Mouse (Mus musculus) MN1 (cell line): ENCODE data around the gene Zfp36.
A peak's percentile ranks its signal among the peaks of the same experiment; 100 is the strongest.
"Not testable (repeated sequence)": the region's sequence is repeated elsewhere in the genome, so short reads cannot be mapped to it uniquely, and the experiment has no call there.

Source experiments
- DNase-seq: peaks from one replicate; pipeline ENCODE4 v3.0.0-alpha.2; 2016; ENCODE audit warnings: low spot score

The Zfp36 gene

DNA sequence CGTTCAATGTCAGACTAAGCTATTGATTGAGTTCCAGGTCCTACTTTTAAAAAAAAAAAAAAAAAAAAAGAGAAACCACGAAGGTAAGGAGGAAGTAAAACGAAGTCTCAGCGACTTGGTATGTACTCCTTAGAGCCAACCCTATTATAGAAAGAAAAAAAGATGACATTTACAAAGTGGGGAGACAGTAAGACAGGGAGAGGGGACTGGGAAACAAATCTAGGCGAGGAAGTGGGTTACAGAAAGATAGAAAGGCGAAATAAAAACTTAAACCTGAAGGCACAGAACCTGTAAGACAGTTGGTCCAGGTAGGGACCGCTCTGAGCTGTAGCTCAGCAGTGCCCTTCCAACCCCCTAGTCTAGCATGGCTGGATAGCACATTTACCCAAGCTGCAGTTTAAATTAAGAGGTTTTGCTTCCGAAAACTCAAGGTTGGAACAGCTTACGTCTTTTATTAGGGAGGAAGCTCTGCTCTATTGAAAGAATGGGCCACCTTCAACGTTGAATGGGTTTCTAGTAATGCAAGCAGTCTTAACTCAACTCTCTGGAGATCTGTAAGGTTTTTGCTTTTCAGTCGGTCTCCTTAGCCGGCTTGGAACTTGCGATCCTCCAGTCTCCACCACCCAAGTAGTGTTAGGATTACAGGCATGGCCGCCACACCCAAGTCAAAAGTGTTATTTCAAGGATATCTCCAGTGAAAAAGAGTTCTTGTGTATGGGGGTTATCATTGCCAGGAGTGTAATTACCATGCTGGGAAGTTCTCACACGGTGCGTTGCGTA is at the start of gene Zfp36:
Gene Zfp36 (minus strand): TSS at position 17 of the 780 bp plus-strand sequence.
- no peak for DNase-seq

DNA sequence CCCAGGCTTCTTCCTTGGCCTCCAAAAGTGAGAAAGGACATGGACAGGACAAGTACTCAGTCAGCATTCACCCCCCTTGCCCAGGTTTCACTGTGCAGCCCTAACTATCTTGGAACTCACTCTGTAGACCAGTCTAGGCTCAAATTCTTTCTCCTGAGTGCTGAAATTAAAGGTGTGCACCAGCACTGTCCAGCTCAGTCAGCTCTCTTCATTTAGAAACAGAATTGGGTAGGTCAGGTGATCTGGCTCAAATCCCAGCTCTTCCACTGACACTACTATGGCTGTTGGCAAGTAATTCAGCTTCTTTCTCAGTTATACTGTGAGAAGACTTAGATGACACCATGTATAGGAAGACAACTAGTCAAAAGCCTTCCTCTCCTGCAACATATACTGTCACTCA is 47.7 kb upstream of the Zfp36 start:
- DNase-seq = no peak

DNA sequence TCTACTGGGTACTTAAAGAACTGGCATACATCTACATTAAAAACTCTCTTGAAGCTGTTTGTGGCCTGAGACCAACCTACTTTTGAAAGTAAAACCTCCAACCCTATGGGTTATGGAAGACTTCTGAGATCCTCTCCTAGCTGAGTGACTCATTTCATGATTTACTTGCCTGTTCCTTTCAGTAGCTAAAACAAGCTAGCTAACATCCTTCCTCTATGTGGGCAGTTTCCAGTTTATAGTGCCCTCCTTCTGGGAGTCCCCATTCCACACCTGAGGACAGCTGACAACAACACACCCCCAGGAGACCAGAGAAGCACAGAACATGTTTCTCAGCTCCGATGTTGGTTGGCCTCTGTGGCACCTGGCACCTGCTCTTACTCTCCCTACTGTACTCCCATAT is 43.0 kb upstream of the Zfp36 start:
- no peak for DNase-seq

DNA sequence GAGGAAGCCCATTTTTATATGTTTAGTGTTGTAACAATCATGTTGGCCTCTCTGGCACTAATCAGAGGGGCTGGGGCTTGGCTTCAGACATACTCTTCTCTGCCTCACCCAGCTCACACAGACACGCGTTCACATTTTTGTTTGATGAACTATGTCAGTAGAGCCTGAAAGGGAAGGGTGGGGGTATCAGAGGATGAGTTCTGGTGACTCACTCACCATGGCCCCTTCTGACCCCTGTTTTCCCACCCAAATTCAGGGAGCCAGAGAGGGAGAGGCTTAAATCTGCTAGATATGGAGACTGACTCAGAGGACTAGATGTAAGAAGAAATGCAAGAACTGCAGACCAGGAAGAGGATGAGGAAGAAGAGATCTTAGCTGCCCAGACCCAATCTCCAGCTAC is 39.4 kb upstream of the Zfp36 start:
- DNase-seq = no peak

DNA sequence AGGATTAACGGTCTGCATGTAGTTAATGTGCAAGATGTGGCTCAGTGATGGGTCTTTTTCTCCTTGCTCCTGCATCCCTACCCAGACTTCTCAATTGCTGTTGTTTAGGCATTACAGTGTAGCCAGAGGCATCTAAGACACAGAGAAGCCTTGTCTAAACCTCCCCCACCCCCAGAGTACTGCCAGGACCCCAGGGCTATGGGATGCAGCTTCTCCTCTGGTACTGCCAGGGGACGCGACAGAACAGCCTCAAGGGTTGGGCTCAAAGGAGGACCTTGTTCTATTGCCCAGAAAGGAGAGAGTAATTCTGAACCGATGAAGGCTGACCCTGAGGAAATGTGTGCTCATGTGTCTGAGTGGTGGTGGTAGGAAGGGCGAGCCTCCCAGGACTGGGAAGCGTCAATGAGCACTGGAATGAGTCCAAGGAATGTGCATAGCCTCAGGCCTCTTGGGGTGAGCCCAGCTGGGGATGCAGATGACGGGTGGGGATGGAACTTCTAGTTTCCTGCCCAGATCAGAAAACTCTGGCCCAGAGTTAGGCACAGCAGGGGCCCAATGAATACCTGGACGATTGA is 38.1 kb upstream of the Zfp36 start:
- DNase-seq = peak; percentile 24

DNA sequence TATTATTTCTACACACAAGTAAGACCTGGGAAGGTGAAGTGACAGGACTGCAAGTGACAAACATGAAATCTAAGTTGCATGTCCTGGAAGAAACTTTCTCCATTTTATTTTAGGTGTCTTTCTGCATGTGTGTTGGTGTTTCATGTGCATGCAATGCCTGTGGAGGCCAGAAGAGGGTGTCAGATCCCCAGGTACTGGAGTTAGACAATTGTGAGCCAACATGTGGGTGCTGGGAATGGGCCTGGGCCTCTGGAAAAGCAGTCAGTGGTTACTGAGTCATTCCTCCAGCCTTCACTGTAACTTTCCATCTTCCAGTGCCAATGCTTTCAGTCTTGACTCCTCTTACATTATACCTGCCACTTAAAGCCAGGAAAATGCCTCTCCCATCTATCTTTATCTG is 37.3 kb upstream of the Zfp36 start:
- no peak for DNase-seq

DNA sequence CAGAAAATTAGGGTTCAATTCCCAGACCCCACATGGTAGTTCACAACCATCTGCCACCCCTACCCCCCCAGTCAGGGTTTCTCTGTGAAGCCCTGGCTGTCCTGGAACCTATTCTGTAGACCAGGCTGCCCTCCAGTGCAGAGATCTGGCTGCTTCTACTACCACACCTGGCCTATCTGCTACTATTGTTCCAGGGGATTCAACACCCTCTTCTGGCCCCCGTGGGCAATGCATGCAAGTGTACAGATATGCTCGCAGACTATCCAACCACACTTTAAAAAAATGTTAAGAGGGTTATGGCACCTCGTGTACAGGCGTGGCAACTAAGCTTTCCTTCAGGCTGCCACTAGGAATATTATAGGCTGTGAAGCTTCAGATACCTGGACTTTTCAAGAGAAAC is 32.8 kb upstream of the Zfp36 start:
- no peak for DNase-seq

DNA sequence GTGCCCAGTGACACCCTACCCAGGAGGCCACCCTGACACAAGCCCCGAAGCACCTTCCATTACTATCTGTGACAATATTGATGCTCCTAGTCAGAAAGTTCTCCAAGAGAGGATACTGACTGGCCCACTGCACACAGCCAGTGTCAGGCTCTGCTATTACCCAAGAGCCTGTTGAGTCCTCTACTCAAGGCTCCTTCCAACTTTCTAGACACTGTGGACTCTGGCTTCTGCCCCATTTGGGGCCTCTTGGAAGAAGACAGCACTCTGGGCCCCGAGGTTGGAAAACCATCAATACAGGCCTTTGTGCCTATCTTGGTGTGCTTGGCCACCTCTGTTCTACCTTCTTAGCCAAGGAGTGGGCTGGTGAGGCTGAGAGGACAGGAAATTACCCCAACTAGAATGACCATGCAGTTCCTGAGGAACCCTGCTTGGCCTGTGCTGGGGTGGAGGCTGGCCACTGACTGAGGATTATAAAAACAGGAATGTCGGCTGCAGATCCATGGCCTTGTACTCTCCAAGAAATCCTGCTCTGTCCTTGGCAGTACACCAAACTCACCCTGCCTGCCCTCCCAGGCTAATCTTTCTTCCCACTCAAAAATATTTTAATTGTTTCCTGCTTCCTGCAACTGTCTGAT is 30.9 kb upstream of the Zfp36 start:
- DNase-seq = no peak

DNA sequence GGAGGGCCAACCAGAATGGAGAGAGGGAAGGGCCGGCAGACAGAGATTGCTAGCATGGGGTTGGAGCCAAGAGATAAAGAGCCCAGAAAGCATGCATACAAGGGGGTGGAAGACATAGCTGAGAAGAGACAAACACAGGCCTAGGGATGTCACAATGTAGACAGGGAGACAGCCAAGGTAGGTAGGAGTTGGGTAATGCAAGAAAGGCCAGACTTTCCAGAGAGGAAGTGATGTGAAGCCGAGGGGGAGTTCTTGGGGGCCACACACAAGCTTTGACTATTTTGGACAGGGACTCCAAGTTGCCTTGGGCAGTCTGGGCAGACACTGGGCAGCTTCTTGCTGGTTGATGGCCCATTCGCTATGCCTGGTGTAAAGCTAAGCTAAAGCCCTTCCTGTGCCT is 21.9 kb upstream of the Zfp36 start:
- no peak for DNase-seq

DNA sequence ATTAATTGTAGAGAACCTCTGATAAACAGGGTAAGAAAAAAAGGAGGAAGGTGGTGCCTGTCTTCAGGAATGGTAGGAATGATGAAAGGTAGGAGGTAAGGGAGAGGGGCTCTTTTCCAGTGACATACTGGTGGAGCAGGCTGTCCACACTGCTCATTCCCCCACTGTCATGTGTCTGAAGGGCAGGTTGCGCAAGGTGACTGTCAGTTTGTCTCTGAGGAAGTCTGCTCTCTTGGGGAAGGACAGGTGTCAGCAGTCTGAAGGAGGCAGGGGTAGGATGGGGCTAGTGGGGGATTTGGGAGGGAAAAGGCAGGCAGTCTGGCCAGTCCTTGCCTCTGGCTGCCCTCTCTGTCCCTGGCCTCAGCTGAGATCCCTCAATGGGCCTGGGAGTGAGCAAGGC is 21.0 kb upstream of the Zfp36 start:
- no peak for DNase-seq

DNA sequence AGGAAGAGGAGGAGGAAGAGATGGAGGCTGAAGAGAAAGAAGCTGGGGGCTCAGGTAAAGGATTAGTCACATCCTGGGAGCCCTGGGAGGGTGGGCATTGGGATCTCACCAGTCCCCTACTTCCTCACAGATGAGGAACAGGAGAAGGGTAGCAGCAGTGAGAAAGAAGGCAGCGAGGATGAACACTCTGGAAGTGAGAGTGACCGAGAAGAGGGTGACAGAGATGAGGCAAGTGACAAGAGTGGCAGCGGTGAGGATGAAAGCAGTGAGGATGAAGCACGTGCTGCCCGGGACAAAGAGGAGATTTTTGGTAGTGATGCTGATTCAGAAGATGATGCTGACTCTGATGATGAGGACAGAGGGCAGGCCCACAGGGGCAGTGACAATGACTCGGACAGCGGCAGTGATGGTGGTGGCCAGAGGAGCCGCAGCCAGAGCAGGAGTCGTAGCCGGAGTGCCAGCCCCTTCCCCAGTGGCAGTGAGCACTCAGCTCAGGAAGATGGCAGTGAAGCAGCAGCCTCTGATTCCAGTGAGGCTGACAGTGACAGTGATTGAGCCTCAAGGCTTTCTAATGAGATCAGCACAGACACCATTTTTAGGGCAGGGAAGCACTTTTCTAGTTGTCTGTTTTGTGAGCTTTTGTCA is 18.8 kb upstream of the Zfp36 start:
- no peak for DNase-seq

DNA sequence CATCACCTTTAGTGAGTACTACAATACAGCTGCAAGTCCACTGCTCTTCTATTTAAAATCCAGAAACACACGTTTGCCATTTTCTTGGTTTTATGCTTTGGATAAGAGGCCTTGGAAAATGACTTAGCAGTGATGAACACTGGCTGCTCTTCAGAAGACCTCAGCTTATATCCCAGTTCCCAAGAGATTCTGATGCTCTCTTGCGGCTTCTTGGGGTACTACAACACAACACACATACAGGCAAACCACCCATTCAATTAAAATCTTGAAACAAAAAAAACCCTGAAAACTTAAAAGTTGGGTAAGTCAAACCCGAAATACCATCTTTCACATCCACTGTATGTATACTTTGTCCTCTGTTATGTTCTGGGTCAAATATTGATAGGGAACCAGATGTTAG is 17.9 kb upstream of the Zfp36 start:
- peak; percentile 59 for DNase-seq

DNA sequence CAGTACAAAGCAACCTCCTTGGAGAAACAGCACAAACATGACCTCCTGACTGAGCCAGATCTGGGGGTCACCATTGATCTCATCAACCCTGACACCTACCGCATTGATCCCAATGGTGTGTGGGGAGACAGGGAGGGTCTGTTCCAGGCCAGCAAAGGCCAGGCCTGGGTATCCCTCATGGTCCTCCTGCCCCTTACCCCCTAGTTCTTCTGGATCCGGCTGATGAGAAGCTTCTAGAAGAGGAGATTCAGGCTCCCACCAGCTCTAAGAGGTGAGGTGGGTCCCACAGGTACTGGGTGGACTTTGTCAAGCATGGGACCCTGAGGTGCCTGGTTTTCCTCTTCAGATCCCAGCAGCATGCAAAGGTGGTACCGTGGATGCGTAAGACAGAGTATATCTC is 15.4 kb upstream of the Zfp36 start:
- no peak for DNase-seq

DNA sequence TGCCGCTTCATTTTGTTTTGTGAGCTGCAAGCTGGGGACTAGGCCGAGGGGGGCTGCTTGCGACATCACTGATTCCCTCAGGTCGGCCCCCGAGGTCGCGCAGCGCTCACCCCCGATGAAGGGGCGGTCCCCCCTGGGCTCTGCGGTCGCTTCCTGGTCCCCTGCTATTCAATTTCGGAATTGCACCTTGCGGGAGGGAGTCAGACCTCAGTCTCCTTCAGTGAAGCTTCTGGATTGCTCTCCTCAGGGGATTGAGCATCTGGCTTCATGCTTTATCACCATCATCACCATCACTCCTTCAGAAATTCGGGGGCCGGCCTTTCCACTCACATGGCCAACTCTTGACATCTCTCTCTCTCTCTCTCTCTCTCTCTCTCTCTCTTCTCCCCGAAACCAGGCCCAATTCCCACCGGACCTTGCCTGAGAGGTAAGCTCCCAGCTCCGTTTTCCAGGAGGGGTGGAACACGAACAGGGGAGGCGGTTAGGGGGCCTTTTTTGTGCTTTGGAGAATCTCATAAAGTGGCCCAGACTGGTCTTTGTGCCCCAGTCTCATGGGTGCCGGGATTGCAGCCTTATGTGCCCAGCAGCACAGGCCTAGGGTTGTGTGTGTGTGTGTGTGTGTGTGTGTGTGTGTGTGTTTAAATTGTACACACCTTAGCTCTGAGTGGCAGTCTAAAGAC is 13.4 kb upstream of the Zfp36 start:
- peak; percentile 59 for DNase-seq

DNA sequence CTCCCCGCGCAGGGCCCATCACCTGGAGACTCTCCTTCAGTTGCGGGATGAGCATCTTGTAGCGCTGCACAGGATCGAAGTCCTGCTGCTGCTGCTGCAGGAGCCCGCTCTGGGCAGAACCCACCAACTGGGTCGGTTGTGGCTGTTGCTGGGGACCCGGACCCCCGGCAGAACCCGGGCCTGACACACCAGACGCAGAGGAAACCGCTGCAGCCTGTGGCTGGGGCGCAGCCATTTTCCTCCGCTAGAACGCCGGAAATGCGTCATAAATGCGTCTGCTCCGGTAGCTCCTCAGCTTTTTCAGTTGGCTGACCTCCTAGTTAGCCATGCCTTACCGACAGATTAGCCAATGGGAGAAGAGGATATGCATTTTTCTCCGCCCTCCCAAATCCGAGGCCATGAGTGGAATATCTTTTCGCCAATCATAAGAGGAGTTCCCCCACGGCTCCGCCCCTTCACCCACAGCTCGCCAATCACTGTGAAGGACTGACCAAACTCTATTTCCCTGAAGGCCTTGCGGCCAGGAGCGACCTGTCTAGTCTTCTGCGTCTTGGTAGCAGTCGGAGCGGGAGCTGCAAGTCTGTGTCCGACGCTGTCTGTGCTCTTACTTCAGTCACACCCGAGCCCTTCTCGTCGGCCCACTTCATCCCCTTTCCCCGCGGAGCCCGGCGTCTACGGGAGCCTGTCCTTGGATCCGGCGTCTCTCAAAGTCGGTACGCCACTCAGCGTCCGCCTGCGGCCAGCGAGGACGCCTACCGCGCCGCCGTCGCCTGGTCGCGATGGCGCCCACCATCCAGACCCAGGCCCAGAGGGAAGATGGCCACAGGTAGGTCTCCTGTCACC is 12.6 kb upstream of the Zfp36 start, which contains the start of the genes Med29 and Paf1:
Gene Med29 (minus strand): TSS at position 280 of the 843 bp plus-strand sequence.
Gene Paf1 (plus strand): TSS at position 523 of the 843 bp plus-strand sequence.
- DNase-seq = peak; percentile 98

DNA sequence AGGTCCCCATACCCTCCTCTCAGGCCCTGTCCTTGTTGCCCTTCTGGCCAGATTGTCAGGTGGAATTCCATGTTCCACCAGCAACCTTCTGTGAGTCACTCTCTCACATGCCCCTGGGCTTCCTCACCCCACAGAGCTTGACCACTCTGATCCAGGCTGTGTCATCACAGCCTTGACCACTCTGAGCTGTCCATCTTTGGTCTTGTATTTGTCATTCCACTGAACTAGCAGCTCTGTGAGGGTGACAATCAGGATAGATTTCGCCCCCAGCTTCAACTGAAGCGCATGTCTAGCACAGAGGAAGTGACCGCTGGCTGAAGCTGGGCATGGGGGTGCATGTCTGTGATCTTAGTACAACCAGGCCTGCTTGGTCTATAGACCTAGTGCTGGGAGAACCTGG is 10.3 kb upstream of the Zfp36 start:
- no peak for DNase-seq

DNA sequence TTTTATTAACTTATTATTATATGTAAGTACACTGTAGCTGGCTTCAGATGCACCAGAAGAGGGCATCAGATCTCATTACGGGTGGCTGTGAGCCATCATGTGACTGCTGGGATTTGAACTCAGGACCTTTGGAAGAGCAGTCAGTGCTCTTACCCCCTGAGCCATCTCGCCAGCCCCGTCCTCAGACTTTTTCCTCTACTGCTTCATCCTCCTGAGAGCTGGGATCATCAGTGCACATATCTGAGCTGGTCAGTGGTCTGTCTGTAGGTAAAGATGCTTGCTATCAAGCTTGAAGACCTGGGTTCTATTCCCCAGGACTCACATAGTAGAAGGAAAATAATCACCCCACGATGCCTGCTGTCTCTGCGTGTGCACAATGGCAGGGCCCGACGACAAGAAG is 7.3 kb upstream of the Zfp36 start:
- not testable (repeated sequence) for DNase-seq

DNA sequence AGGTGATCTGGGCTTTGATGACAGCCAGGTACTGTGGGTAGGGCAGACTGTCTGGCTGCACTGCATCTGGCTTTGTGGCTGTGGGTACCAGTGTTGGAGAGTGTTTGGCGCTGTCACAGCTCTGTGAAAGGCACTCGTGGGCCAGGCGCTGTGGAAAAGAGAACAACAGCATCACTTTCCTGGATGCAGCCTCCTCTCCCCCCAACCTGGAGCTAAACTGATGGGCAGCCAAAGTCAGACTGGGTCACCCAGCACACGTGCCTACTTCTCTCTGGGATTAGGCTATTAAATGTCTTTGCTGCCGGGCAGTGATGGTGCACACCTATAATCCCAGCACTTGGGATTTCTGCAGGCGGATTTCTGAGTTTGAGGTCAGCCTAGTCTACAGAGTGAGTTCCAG is 6.8 kb upstream of the Zfp36 start:
- not testable (repeated sequence) for DNase-seq

DNA sequence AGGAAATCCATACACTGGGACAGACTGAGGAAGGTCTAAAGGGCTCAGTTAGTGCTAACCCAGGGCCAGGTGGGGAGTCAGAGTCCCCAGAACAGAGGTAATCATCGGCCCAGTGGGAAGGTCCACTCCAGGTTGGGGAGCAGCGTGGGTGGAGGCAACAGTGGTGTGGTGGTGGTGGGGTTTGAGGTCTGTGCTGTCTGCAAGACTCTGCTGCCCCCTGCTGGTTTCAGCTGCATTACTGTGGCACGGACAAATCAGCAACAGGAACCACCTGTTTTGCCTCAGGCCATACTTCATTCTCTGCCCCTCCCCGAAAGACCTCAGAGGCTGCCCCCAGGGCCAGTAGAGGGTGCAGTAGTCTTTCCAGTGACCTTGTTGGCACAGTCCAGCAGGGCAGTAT is 6.4 kb upstream of the Zfp36 start:
- DNase-seq = peak; percentile 84

DNA sequence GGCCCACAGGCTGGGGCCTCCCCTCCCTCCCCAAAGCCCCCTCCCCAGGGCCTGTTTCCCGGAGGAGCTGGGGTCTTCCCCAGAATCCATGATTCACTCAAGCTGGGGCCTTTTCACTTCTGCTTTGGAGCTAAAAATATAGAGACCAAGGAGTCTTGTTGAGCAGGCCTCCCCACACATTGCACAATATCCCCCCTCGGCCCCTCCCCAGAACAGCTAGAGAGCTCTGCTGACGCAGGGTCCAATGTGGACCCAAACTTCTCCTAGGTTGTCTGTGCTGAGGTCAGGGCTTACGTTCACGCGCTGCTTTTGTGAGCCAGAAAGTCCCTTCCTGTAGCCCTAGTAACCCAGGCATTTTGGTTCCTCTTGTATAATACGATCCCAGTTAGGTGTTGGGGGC is 6.0 kb upstream of the Zfp36 start:
- DNase-seq = no peak

DNA sequence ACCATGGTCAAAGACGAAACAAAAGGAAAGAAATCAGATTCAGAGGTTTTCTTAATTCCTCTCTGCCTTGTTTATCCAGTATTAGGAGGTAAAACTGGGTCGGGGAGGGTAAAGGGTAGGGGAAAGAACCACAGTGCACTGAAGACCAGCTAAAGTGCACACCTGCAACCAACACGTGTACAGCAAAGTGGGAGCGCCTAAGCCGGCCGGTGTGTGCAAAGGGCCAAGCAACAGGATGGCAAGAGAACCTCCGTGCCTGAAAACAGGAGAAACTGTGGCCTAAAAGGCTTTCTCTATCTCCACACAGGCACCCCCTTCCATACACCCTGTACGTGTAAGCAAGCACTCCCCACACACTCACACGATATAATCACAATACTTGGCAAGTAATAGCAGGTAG is 5.1 kb upstream of the Zfp36 start:
- DNase-seq = no peak
